Mouse (Mus musculus) retina, adult 2 months (tissue): ENCODE data around the gene Grn.

Experiments used
- DNase-seq: peaks from one replicate; pipeline ENCODE4 v3.0.0-alpha.2; 2012; ENCODE audit warnings: low read depth, low spot score

The Grn gene

DNA sequence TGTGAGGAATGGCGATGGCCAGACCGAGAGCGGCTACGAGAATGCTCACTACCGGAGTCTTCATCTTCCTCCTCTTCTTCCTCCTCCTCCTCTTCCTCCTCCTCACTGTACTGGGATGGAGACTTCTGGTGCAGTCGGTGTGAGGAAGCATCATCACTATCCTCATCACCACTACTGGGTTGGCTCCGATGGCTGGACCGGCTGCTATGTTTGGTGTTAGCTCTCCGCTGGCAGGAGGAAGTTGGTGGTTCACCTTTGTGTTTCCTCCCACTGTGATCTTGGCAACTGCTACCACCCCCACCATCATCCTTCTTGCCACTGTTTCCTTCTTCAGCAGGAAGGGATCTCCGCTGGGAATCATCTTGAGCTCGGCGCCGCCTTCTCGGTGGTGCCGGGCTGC lies 50.0 kb downstream of the Grn start:
- no peak for DNase-seq

GRCm38 (mm10) chr11:102480897-102481296 lies 50.8 kb downstream of the Grn start:
- no peak for DNase-seq

DNA sequence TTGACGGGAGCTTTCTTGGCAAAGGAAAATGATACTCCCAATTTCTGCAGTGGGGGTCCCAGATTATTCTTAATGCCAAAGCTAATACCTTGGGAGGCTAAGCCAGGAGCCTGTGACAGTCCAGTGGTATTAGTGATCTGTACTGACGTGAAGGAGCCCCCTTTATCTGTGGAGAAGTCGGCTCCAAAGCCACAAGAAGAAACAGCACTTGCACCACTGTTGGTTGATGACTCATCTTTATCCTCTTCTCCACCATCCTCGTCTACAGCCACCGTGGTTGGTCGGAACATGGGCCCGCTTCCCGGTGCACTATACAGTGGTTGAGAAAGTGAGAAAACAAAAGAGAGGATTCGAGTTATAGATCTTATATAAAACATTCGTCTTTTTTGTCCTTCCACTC lies 51.7 kb downstream of the Grn start:
- DNase-seq: no peak
